Mouse (Mus musculus): ENCODE measurements around the gene Orm2.

GRCm38 (mm10) chr4:63385784-63386183, 23.5 kb downstream of the Orm2 start:
- no peak for TF ChIP-seq CTCF (IDR thresholded peaks at IDR 0.05)
- no peak for TF ChIP-seq POLR2A (IDR thresholded peaks at IDR 0.05; ENCODE audit: insufficient read depth, low read depth, low read length)

Measured in heart, adult 2 months (tissue).